Comparison of ENCODE assay signal across 10 mouse cellular contexts in the genomic region with DNA sequence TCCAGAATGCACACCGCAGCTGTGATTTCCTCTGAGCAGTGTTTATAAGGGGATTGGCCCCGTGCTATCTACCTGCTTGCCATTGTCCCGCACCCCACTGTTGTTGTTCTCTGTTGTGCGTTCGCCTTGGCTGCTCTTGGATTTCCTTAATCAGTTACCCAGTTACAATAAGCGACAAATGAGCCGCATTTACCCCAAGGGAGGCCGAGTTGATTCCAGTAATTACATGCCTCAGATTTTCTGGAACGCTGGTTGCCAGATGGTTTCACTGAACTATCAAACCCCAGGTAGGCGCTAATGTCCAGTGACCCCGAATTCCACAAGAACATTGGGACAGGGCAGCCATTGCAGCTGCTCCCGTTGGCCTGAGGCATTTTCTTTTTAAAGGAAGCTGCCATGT.
A peak's percentile ranks its signal among the peaks of the same experiment; 100 is the strongest.
DNase-seq lines count a peak whose midpoint lies in the region; ATAC-seq and TF ChIP-seq lines count a peak whose summit lies in the region.
"Had no signal": no experiment of that assay in that cellular context is flagged by ENCODE, and none has a peak within 500 bp of the region (broad histone marks: within the 10 kb centered on the region; RNA-seq: fewer than 3 reads in every experiment).

No protein-coding gene starts in this region.

- peak; percentile 57 for ATAC-seq in hindbrain, embryonic 11.5 days (ENCODE audit: low FRiP score)
- ATAC-seq in hindbrain, embryonic 12.5 days (ENCODE audit: low FRiP score), result peak; percentile 65
- ATAC-seq in granulocyte monocyte progenitor cell, adult 5-6 weeks (replicated peaks; ENCODE audit: poor library complexity, severe bottlenecking), result no peak
- ATAC-seq: CD4-positive, CD25-positive, alpha-beta regulatory T cell, adult 4 months had no signal

- H3K4me3 ChIP-seq in hindbrain, embryonic 11.5 days (ENCODE audit: low read depth, low read length), result no peak overlapping the region
- H3K4me3 ChIP-seq in hindbrain, embryonic 10.5 days, result no peak overlapping the region
- no peak overlapping the region for H3K4me3 ChIP-seq in hindbrain, embryonic 12.5 days
- no peak overlapping the region for H3K4me3 ChIP-seq in gastrocnemius, adult 2 months

- H3K4me1 ChIP-seq in hindbrain, embryonic 11.5 days (replicated peaks; ENCODE audit: control insufficient read depth, insufficient read depth, low read length), result no peaks in the 10 kb centered on the region
- H3K4me1 ChIP-seq in hindbrain, embryonic 10.5 days (replicated peaks), result no peaks in the 10 kb centered on the region
- H3K4me1 ChIP-seq in hindbrain, embryonic 12.5 days, result no peaks in the 10 kb centered on the region

- DNase-seq in hindbrain, embryonic 11.5 days (ENCODE audit: low spot score), result peak; percentile 26
- DNase-seq in hindbrain, embryonic 10.5 days (ENCODE audit: low spot score), result no peak
- DNase-seq in cerebellum, adult 18-20 months, result peak; percentile 71 to 80
- peak; percentile 29 to 60 for DNase-seq in kidney, postnatal 4 days
- no peak for DNase-seq in gastrocnemius, adult 2 months
- no peak for DNase-seq in heart, adult 8-10 months (ENCODE audit: low spot score)
- DNase-seq: lung, adult 2 months had no signal

- no peak for TF ChIP-seq CTCF in gastrocnemius, adult 2 months (IDR thresholded peaks at IDR 0.05)

- H3K36me3 ChIP-seq in hindbrain, embryonic 11.5 days (ENCODE audit: control insufficient read depth, insufficient read depth, low read length), result no peaks in the 10 kb centered on the region
- peaks cover 11% of the 10 kb centered on the region; the same call in 1 of the 2 replicates for H3K36me3 ChIP-seq in hindbrain, embryonic 10.5 days
- 0 out of 2 replicates have a peak, but pooled peaks cover 8% of the 10 kb centered on the region for H3K36me3 ChIP-seq in hindbrain, embryonic 12.5 days

- peak overlapping the region; percentile 31 for H3K27ac ChIP-seq in hindbrain, embryonic 11.5 days (ENCODE audit: low read depth, low read length)
- no peak overlapping the region for H3K27ac ChIP-seq in hindbrain, embryonic 10.5 days
- H3K27ac ChIP-seq in hindbrain, embryonic 12.5 days, result peak overlapping the region; percentile 58
- no peak overlapping the region for H3K27ac ChIP-seq in gastrocnemius, adult 2 months

- no peaks in the 10 kb centered on the region for H3K9me3 ChIP-seq in hindbrain, embryonic 11.5 days (ENCODE audit: control insufficient read depth, low read length)
- H3K9me3 ChIP-seq in hindbrain, embryonic 10.5 days, result no peaks in the 10 kb centered on the region
- H3K9me3 ChIP-seq in hindbrain, embryonic 12.5 days (replicated peaks), result no peaks in the 10 kb centered on the region

- H3K27me3 ChIP-seq in hindbrain, embryonic 11.5 days (ENCODE audit: control insufficient read depth, insufficient read depth, low read length), result no peaks in the 10 kb centered on the region
- no peaks in the 10 kb centered on the region for H3K27me3 ChIP-seq in hindbrain, embryonic 10.5 days (ENCODE audit: insufficient read depth, poor library complexity, severe bottlenecking)
- no peaks in the 10 kb centered on the region for H3K27me3 ChIP-seq in hindbrain, embryonic 12.5 days

- WGBS in hindbrain, embryonic 11.5 days, result 64% methylated on average over 12 of the region's 12 CpGs
- 71% methylated on average over 12 of the region's 12 CpGs for WGBS in hindbrain, embryonic 10.5 days
- 51% methylated on average over 12 of the region's 12 CpGs for WGBS in hindbrain, embryonic 12.5 days

- intact Hi-C loops in gastrocnemius, adult 2 months (cut with DNase I), result no loop called here

- no peak overlapping the region for H3K9ac ChIP-seq in hindbrain, embryonic 11.5 days (ENCODE audit: low read depth, low read length)
- no peak overlapping the region for H3K9ac ChIP-seq in hindbrain, embryonic 12.5 days

- H3K4me2 ChIP-seq in hindbrain, embryonic 11.5 days (replicated peaks; ENCODE audit: low read depth, low read length), result no peak overlapping the region
- no peak overlapping the region for H3K4me2 ChIP-seq in hindbrain, embryonic 12.5 days (replicated peaks)

Comparison
In these comparisons a context has a peak if more than half of its experiments do, and no peak if none do; other contexts are left out.
1. DNase-seq: peak in hindbrain, embryonic 11.5 days (single experiment), cerebellum, adult 18-20 months (2 of 2) and kidney, postnatal 4 days (2 of 2); none in hindbrain, embryonic 10.5 days (single experiment), gastrocnemius, adult 2 months (single experiment) and heart, adult 8-10 months (single experiment).
2. H3K27ac ChIP-seq: peak in hindbrain, embryonic 11.5 days (single experiment) and hindbrain, embryonic 12.5 days (single experiment); none in hindbrain, embryonic 10.5 days (single experiment) and gastrocnemius, adult 2 months (single experiment).